9 mouse cellular contexts compared by ENCODE assay signal in the genomic region with DNA sequence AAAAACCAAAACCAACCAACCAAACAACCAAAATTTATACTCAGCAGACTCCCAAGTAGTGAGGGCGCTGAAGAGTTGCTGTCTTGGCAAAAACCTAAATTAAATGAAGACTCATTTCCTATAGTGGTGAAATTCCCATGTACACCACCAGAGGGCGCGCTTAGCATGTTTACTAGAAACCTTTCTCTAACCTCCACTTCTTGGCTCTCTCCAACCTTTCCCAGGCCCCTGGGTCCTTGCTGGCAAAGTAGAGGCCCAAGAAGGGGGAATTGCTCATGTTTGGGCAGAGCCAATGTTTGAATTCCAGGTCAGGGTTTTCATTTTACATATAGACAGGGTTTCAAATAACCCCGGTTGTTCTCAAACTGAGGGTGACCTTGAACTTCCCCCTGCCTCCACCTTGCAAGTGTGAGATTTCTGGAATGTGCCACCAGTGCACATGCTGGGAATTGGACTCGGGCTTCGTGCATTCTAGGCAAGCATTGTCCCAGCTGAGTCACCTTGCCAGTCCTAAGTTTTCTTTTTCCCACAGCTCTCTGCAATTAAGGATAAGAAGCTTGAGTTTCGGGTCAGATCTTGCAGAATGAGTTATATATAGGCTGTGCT. TPM values are rescaled to one million over a fixed set of nuclear protein-coding genes. Genes with fewer than 3 reads are reported as not detected.
DNase-seq lines count a peak whose midpoint lies in the region; ATAC-seq lines count a peak whose summit lies in the region.
"Had no signal": no experiment of that assay in that cellular context is flagged by ENCODE, and none has a peak within 500 bp of the region (broad histone marks: within the 10 kb centered on the region; RNA-seq: fewer than 3 reads in every experiment).

No protein-coding gene starts in this region.

- H3K4me3 ChIP-seq in hindbrain, embryonic 14.5 days (replicated peaks; ENCODE audit: low read length) = no peak overlapping the region
- no peak overlapping the region for H3K4me3 ChIP-seq in hindbrain, embryonic 13.5 days
- H3K4me3 ChIP-seq: neural tube, embryonic 13.5 days had no signal

- no peak for ATAC-seq in hindbrain, embryonic 14.5 days (ENCODE audit: low FRiP score)
- no peak for ATAC-seq in hindbrain, embryonic 13.5 days (ENCODE audit: low FRiP score)
- 0 out of 2 replicates have a peak, but pooled peaks have one; percentile 50 for ATAC-seq in erythroblast, adult 5-6 weeks (replicated peaks; ENCODE audit: low FRiP score, poor library complexity, severe bottlenecking)

- DNase-seq in hindbrain, embryonic 14.5 days (ENCODE audit: low spot score) = peak; percentile 85
- DNase-seq in brain, adult 2 months (ENCODE audit: low read depth, low spot score) = peak; percentile 83
- peak; percentile 39 for DNase-seq in heart, postnatal 25 days (ENCODE audit: low spot score)
- peak; percentile 70 for DNase-seq in left cerebral cortex, adult 11 months (ENCODE audit: low spot score)
- peak; percentile 29 to 52 for DNase-seq in monocyte, adult 2 months (ENCODE audit: low read depth in 1 of 2, low spot score in 2 of 2)
- DNase-seq in spleen, postnatal 4 days (ENCODE audit: low spot score in 2 of 2) = peak; percentile 62 to 87

- no peaks in the 10 kb centered on the region for H3K36me3 ChIP-seq in hindbrain, embryonic 14.5 days (replicated peaks; ENCODE audit: control insufficient read depth, insufficient read depth)
- no peaks in the 10 kb centered on the region for H3K36me3 ChIP-seq in hindbrain, embryonic 13.5 days
- H3K36me3 ChIP-seq: neural tube, embryonic 13.5 days had no signal

- no peak overlapping the region for H3K27ac ChIP-seq in hindbrain, embryonic 14.5 days
- H3K27ac ChIP-seq in hindbrain, embryonic 13.5 days = no peak overlapping the region
- H3K27ac ChIP-seq: neural tube, embryonic 13.5 days had no signal

- 44% methylated on average over 7 of the region's 7 CpGs for WGBS in hindbrain, embryonic 14.5 days
- 50% methylated on average over 7 of the region's 7 CpGs for WGBS in hindbrain, embryonic 13.5 days

- no peak overlapping the region for H3K9ac ChIP-seq in hindbrain, embryonic 14.5 days
- H3K9ac ChIP-seq in hindbrain, embryonic 13.5 days = no peak overlapping the region
- H3K9ac ChIP-seq: neural tube, embryonic 13.5 days had no signal

- no peaks in the 10 kb centered on the region for H3K9me3 ChIP-seq in hindbrain, embryonic 14.5 days (ENCODE audit: control insufficient read depth, low read length)
- no peaks in the 10 kb centered on the region for H3K9me3 ChIP-seq in hindbrain, embryonic 13.5 days
- H3K9me3 ChIP-seq: neural tube, embryonic 13.5 days had no signal

- no peaks in the 10 kb centered on the region for H3K4me1 ChIP-seq in hindbrain, embryonic 14.5 days (replicated peaks; ENCODE audit: control insufficient read depth, insufficient read depth, low read length)
- peaks cover 4% of the 10 kb centered on the region; the same call in 1 of the 2 replicates for H3K4me1 ChIP-seq in hindbrain, embryonic 13.5 days (replicated peaks)
- H3K4me1 ChIP-seq: neural tube, embryonic 13.5 days had no signal

- H3K4me2 ChIP-seq in hindbrain, embryonic 14.5 days (replicated peaks) = no peak overlapping the region
- no peak overlapping the region for H3K4me2 ChIP-seq in hindbrain, embryonic 13.5 days
- H3K4me2 ChIP-seq: neural tube, embryonic 13.5 days had no signal

- intact Hi-C loops in heart, postnatal 25 days (cut with DNase I) = loop anchor here (2.0 kb wide), 2 partner anchors 52 to 78 kb away; no protein-coding TSS in a partner anchor

- no peaks in the 10 kb centered on the region for H3K27me3 ChIP-seq in hindbrain, embryonic 14.5 days (ENCODE audit: control insufficient read depth, insufficient read depth, low read length)
- H3K27me3 ChIP-seq in hindbrain, embryonic 13.5 days = 0 out of 2 replicates have a peak, but pooled peaks cover 7% of the 10 kb centered on the region
- H3K27me3 ChIP-seq: neural tube, embryonic 13.5 days had no signal

RNA-seq across cellular contexts. Expression of a gene that starts 3.0 kb away (rescaled TPM):
- polyA plus RNA-seq in hindbrain, embryonic 14.5 days (2014; fragmentation: Nextera tagmentation; extraction: Ambion mirVana) = 0.04 TPM in 1 of 2 replicates, not detected in the other
- polyA plus RNA-seq in hindbrain, embryonic 13.5 days (2015; fragmentation: Nextera tagmentation; extraction: Ambion mirVana) = 0.04 and 0.09 TPM in 2 replicates
- not detected in 2 replicates for total RNA-seq in erythroblast, adult 5-6 weeks (2015; ENCODE audit: low replicate concordance)
- not detected in 2 replicates for total RNA-seq in erythroblast, adult 5-6 weeks (2017; ENCODE audit: low replicate concordance)
- 100 to 1,000 TPM; 125 to 136 TPM for total RNA-seq in heart, postnatal 25 days (2021)

RNA-seq across cellular contexts. Expression of a gene that starts 35.9 kb away (rescaled TPM):
- 0.68 and 0.80 TPM in 2 replicates for polyA plus RNA-seq in hindbrain, embryonic 14.5 days (2014; fragmentation: Nextera tagmentation; extraction: Ambion mirVana)
- 1.2 and 1.7 TPM in 2 replicates for polyA plus RNA-seq in hindbrain, embryonic 13.5 days (2015; fragmentation: Nextera tagmentation; extraction: Ambion mirVana)
- total RNA-seq in erythroblast, adult 5-6 weeks (2015; ENCODE audit: low replicate concordance) = 2.7 and 2.9 TPM in 2 replicates
- 1.4 and 3.2 TPM in 2 replicates for total RNA-seq in erythroblast, adult 5-6 weeks (2017; ENCODE audit: low replicate concordance)
- total RNA-seq in heart, postnatal 25 days (2021) = 10 to 100 TPM in 1 of 2 experiments, 1 to 10 TPM in 1; 10.0 to 13.3 TPM

RNA-seq across cellular contexts. Expression of a gene that starts 49.3 kb away (rescaled TPM):
- polyA plus RNA-seq in hindbrain, embryonic 14.5 days (2014; fragmentation: Nextera tagmentation; extraction: Ambion mirVana) = 6.5 and 9.0 TPM in 2 replicates
- polyA plus RNA-seq in hindbrain, embryonic 13.5 days (2015; fragmentation: Nextera tagmentation; extraction: Ambion mirVana) = 8.9 and 9.5 TPM in 2 replicates
- 6.7 and 7.3 TPM in 2 replicates for total RNA-seq in erythroblast, adult 5-6 weeks (2015; ENCODE audit: low replicate concordance)
- total RNA-seq in erythroblast, adult 5-6 weeks (2017; ENCODE audit: low replicate concordance) = 8.8 and 13.7 TPM in 2 replicates
- total RNA-seq in heart, postnatal 25 days (2021) = 1 to 10 TPM; 3.0 to 5.1 TPM

Comparison
In these comparisons a context has a peak if more than half of its experiments do, and no peak if none do; other contexts are left out.
1. RNA of a gene that starts 3.0 kb away (total RNA-seq): 125 to 136 TPM in heart, postnatal 25 days; not detected in erythroblast, adult 5-6 weeks; every median in the first group is over 100 times any median in the second.
2. Peak in every context shown above with its lines, with median percentiles within 50 percentile points of each other: DNase-seq.